Mouse (Mus musculus): ENCODE measurements around the gene Slc12a8. TPM values are rescaled to one million over a fixed set of nuclear protein-coding genes. Genes with fewer than 3 reads are reported as not detected.
A peak's percentile ranks its signal among the peaks of the same experiment; 100 is the strongest.

Slc12a8 gene
- total RNA-seq, 2 experiments from 2014 or later = 0.48 to 0.87 TPM

DNA sequence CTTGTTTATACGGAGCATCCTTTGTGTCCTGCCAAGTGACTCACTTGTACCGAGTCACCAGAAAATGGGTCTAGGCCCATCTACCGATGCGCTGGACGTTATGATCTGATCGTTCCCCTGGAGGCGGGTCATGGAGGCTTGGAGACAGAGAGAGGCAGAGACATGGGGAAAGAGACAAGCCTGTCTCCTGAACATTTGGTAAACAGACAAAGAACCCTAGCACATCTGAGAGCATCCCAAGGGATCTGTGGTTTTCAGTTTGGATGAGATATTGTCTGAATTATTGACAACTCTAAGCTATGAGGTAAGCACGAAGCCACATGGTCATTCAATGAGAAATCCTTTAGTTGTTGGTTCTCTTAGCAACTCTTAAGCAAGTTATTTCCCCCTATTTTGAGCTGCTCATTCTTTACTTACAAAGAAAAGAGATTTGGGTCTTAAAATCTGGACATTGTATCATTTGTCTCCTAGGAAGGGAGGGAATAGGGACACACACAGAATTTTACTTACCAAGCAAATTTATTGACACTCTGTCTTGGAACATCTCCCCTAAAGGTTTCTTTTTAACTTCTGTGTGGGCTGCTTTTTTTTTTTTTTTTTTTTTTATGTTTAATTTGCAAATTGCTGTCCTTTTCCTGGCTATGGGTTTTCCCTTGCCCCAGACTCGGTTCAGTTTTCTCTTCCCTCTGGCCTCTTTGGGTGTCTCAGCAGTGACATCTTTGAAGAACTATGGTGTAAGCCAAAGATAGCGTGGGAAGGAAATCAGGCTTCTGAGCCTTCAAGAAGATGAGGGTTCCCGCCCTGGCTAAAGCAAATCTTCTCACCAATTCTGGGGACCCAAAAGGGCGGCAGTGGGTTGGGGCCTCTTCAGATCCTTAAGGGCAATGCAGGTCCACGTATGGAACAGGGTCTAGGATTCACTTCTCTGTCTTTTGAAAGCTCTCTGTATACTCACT lies 166.4 kb downstream of the Slc12a8 start:
- intact Hi-C loops (cut with DNase I) = loop anchor here (2.0 kb wide), 1 partner anchor 55 kb away; no protein-coding TSS in a partner anchor
- no peak for DNase-seq (ENCODE audit: low spot score in 2 of 2)

DNA sequence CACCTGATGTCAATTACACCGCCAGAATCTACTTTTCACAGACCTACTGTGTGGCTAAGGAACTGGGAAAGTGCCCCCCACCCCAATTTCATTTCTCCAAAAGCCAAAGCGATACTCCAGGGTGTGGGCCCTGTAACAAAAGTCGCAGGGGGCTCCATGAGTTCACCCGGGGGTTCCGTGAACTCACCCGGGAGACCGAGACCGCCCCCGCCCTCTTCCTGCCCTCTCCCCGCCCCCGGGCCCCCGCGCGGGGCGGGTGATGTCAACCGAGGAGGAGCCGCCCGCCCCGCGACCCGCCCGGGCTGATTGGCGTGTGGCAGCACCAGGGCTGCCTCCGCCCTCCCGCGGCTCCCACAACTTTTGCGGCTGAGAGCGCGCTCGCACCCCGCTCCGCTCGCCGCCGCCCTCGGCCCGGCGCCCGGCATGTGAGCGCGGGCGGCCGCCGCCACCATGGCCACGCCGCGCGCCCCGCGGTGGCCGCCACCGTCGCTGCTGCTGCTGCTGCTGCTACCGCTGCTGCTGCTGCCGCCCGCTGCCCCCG lies 167.1 kb downstream of the Slc12a8 start, which contains the start of gene Heg1:
TSS of gene Heg1 (plus strand) at position 209 of the 541 bp plus-strand sequence.
- intact Hi-C loops (cut with DNase I) = loop anchor here (2.0 kb wide), 1 partner anchor 55 kb away; no protein-coding TSS in a partner anchor

DNA sequence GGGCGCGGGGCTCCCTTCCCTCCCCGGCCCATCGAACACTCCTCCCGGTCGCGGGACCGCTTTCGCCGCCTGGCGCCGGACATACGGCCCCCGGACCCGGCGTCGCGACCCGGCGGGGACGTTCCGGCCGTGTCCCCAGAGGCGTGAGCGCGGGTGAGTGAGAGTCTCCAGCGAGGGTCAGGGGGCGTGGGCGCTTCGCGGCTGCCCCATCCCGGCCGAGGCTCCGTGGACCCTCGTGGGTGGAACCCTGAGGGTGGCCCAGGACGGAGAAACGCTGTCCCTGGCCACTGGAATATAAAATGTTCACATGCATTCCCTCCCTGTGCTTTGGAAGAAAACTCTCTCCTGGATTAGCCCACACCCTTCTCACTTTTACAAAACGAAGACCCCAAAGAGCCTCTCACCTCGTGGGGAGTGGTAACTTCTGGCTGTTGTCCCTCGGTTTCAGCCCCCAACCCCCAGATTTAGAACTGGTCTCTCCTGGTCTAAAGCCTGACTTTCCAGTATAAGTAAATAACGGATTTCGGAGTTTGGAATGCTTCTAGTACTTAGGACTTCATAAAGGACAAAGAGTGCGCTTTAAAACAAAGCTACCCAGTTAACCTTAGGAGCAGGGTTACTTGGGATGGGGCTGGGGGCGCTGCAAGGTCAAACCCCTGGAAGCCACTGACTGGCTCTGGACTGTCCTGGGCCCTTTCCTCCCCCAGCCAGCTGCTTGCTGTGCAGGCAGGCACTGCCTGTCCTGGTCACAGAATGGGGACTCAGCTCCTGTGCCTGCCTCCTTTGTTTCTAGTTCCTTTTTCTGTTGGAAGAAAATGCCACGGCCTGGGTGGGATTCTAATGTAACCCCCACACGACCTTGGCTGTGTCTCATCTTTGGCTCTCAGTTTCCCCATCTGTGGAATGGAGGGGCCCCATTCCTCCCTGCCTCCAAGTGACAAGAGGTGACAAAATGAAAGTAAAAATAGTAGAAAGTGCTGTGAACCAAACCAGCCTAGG lies 167.9 kb downstream of the Slc12a8 start:
- intact Hi-C loops (cut with DNase I) = loop anchor here (2.0 kb wide), 1 partner anchor 54 kb away; no protein-coding TSS in a partner anchor
- no peak for DNase-seq (ENCODE audit: low spot score in 2 of 2)

More for the DNA sequence above, 167.1 kb downstream of the Slc12a8 start, which contains the start of gene Heg1:
- DNase-seq (ENCODE audit: low spot score in 2 of 2) = peak; percentile 53 to 59

DNA sequence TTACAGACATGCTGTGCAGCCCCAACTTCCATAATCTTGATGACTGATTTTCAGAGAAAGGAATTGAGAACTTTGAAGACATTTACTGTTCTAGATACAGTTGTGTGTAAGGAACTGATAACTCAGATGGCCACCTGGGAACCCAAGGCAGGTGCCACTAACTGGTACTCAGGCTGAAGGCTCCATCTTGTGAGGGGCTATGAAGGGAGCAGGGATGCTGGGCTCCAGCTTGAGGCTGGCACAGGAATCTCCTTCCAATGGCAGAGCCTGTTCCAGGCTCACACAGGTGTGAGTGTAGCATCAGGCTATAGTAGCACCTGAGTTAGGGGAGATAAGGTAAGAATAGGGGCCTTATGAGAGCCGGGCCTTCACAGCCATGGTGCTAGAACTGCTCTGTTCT lies 168.9 kb downstream of the Slc12a8 start:
- intact Hi-C loops (cut with DNase I) = no loop called here
- DNase-seq (ENCODE audit: low spot score in 2 of 2) = no peak

DNA sequence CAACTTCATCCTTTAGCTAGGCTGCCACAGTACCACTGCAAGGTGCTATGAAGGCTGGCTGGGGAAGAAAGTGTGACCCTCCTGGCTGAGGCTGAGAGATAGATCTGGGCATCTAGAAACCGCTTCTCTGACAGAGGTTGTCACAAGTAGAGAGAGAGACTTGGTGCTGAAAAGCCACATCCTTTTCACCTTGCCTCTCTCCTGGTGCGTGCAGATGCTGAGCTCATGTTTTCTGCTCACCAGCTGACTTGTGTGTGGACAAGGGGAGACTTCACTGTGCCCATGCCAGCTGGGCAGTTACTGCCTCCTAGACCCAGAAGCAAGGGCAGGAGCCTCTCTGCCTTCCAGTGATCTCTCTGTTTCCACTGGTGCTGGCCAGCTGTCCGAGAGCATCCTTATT lies 170.6 kb downstream of the Slc12a8 start:
- DNase-seq (ENCODE audit: low spot score in 2 of 2) = no peak
- intact Hi-C loops (cut with DNase I) = no loop called here

DNA sequence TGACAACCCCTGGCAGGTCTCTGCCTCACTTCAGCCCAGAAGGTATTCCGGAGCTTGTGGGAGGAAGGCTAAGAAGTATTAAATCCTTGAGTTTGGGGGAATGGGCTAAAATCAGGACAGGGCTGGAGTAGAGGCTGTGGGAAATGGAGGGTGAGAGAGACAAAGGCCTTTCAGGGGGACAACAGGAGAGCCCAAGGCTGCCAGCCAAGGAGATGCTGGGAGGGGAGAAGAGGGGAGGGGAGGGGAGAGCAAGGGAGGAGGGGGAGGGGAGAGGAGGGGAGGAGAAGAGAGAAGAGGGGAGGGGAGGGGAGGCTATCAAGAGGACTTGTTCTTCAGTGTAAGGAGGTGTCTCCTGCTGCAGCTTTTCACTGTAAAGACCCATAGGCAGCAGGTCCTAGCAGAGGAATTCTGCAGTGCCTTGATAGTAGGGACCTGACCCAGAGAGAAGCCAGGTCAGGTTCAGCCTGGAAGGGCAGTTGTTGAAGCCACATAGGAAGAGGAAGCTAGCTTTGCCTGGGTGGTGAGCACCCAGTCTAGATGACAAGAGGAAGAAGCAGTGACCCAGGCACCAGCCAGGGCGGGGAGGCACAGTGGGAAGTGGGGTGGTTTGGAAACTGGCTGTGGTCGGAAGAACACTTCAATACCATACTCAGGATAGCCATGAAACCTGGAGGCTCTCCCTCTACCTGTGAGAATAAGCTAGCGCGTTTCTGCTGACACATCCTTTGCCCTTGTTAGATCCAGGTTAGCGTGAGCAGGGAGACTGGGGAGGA lies 174.0 kb downstream of the Slc12a8 start:
- intact Hi-C loops (cut with DNase I) = no loop called here
- no peak for DNase-seq (ENCODE audit: low spot score in 2 of 2)

DNA sequence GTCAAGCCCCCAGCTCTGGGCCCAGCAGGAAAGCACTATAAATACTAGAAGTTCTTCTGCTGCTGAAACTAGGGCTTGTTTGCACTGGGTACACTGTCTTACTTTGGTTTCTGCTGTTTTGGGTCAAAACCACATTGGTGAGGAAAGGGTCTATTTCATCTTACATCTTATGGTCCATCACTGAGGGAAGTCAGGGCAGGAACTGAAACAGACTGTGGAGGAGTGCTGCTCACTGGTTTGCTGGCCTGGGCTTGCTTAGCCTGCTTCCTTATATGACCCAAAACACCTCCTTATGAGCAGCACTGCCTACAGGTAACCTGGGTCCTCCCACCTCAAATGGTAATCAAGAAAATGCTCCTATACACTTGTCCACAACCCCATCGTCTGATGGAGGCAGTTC lies 176.4 kb downstream of the Slc12a8 start:
- DNase-seq (ENCODE audit: low spot score in 2 of 2) = no peak
- intact Hi-C loops (cut with DNase I) = no loop called here

DNA sequence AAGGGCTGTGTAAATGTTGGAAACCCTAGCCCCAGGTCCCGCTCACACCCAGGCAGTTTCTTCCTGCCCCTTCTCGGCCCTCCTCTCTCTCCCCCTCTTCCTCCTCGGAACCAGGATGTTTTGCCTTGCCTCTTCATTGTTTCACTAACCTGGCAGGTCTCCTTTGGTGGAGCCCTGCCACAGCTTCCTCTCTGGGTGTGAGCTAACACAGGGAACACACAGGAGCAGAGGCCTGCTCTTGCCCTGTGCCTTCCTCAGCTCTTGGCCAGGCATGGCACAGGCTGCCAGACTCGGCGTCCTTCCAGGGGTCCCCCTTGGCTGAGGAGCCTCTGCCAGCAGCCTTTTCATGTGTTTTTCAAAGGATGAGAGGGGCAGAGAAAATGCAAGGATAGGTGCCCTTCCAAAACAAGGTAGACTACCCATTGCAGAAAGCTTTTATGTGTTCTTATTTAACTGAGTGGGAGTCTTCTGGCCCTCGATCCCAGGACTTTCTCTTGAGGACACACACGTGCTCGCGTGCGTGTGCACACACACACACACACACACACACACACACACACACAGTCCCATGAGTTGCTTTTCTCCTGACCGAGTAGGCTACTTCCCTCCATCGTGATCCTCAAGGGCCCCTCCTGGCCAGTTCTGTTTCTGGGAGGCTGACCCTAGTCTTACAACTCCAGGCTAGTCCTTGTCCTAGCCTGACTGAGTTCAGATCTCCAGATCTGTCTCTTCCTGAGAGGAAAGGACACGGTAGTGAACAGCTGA lies 179.9 kb downstream of the Slc12a8 start:
- no peak for DNase-seq (ENCODE audit: low spot score in 2 of 2)
- intact Hi-C loops (cut with DNase I) = no loop called here

DNA sequence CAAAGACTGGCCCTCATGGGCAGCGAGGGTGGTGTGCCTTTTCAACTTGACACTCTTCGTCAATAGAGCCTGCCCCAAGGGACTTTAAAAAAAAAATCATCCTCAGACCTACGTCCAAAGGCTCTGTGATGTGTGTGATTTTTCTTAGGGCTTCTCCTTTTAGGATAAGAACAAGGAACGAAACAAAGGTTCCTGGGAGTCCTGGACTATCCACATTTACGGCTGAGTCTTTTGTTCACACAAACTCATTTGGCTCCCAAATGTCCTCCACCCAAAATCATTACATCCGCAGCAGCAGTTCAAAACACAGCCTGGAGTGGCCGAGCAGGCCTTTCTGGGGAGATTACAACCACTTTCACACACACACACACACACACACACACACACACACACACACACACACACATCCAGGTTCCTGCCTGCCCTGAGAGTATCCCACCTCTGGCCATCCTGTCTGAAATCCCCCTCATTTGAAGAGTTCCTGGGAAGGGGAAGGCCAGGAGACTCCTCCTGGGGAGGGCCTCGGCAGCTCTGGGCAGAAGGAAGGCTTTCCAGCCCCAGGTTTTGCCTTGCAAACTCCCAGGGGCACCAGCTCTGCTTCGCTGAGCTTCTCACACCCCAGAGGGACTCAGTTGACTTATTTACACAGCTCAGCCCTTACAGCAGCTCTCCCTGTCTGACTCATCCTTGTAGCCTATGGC lies 180.6 kb downstream of the Slc12a8 start:
- intact Hi-C loops (cut with DNase I) = no loop called here
- DNase-seq (ENCODE audit: low spot score in 2 of 2) = peak in 1 of 2 experiments; percentile 43

DNA sequence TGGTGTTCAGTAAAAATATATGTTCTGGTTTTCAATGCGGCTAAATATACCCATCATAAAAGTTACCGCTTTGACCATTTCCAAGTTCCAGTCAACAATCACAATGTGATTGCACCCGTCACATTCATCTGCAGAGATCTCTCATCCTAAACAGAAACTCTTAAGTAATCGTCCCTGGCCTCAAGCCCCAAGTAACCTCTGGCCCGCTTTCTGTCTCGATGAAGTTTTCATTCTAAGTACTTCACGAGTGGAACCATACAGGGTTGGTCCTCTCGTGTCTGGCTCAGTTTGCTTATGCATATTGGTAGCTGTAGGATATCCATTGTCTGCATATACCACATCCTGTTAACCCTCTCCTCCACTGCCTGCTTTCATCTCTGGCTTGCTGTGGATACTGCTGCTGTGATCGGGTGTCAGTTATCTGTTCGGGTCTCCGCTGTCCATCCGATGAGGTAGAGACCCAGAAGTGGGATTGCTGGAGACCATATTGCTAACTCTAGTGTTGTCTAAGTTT lies 181.2 kb downstream of the Slc12a8 start:
- intact Hi-C loops (cut with DNase I) = no loop called here
- no peak for DNase-seq (ENCODE audit: low spot score in 2 of 2)

DNA sequence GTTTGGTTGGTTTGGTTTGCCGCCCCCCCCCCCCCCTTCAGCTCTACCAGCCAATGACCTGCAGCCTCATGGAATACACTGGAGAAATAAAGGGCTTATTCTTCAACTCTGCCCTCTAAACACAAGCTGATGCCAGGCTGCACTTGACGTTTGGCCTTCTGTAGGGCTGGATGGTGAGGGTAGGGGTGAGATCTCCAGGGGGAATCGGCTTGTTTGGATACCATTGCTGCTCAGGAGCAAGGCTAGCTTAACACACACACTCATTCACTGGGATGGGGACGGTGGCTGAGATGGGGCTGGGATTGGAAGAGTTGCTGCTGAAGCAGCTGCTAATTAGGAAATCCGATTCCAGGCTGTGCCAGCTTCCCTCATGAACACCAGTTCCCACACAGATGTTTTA lies 183.5 kb downstream of the Slc12a8 start:
- DNase-seq (ENCODE audit: low spot score in 2 of 2) = no peak
- intact Hi-C loops (cut with DNase I) = no loop called here

DNA sequence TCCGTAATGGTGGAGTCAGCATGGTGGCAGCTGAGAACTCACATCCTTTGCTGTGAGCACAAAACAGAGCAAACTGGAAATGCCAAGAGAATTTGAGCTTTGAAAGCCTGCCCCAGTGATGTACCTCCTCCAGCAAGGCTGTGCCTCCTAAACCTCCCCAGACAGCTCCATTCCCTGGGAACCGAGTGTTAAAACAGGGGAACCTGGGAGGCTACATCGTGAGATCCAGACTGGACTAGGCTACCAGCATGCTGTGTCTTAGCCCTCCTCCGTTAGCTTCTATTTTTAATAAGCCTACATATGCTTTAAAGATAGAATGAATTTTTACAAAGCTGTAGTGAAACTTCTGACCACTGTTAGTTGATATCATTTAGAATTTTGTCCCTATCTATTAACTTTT lies 184.7 kb downstream of the Slc12a8 start:
- DNase-seq (ENCODE audit: low spot score in 2 of 2) = peak in 1 of 2 experiments; percentile 56
- intact Hi-C loops (cut with DNase I) = no loop called here

DNA sequence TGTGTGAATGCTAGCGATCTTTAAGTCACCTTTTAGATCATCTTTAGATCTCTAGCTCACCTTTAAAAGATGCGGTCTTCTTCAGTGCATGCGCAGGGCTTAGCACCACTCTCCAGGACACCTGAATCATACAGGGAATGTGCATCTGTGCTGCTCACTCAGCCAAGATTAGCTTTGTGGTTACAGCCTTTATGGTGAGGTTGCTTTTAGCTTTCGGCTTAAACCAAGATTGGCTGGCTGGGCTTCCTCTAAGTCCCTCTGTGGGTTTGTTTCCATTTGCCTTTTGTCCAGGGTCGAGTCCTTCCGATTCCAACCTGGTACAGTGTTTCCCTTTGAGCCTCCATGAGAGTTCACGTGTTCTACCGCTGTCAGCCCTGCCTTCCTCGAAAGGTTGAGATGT lies 187.2 kb downstream of the Slc12a8 start:
- intact Hi-C loops (cut with DNase I) = no loop called here
- DNase-seq (ENCODE audit: low spot score in 2 of 2) = no peak

DNA sequence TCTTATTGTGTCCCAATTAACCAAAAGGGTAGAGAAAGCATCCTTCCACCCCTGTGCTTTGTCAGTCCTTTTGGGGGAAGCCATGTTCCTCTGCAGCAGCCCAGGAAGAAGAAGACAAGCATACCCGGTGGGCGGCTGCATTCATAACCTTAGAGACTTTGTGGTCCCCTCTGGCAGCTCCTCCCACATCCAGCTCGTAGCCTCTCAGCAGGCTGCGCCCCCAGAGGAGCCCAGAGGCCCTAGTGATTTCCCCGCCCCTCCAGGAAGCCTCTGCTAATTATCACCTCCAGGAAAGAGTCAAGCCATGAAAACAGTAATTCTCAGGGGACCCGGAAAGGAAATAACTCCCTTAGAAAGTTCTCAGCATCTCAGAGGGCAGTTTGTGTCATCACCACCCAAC lies 188.1 kb downstream of the Slc12a8 start:
- intact Hi-C loops (cut with DNase I) = no loop called here

DNA sequence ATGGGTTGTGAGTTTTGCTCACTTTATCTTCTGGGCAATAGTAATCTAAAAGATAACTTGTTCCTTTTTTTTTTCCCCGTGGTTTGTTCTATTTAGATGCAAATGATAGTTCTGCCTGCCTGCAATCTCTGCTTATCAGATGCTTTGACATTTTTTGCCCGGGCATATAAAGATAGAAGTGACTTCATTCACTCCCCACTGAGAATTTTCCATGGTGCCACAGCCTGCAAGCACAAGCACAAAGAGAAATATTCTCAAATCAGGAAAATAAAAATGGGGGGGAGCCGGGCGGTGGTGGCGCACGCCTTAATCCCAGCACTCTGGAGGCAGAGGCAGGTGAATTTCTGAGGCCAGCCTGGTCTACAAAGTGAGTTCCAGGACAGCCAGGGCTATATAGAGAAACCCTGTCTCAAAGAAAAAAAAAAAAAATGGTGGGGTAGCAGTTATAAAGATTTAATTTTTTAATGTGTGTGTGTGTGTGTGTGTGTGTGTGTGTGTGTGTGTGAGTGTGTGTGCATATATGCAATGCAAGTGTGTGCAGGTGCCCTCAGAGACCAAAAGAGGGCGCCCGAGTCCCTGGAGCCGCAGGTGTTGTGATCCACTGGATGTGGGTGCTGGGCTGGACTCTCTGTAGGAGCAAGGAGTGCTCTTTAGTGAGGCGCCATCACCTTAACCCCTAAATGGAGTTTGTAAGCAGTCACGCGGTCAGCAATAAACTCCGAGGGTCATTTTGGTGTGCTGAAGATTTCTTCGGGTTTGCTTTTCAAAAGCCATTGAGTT lies 189.2 kb downstream of the Slc12a8 start:
- no peak for DNase-seq (ENCODE audit: low spot score in 2 of 2)
- intact Hi-C loops (cut with DNase I) = no loop called here

More for the DNA sequence above, 188.1 kb downstream of the Slc12a8 start:
- no peak for DNase-seq (ENCODE audit: low spot score in 2 of 2)

DNA sequence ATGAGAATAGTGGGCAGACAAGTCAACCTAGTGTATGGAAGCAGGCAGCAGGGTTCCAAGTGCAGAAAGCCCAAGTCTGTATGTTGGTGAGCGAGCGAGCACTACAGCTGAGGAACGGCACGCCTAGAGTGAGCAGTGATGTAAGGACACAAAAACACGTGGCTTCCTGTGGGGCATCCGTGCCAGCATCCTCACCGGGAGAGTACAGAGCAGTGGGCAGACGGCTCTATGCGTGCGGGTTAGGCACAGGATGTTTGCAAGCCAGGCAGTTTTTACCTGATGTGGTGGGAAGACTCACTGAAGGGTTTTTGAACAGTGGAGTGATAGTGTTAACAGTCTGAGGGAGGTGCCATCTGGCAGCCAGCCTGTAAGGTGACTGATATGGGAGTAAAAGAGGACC lies 190.9 kb downstream of the Slc12a8 start:
- intact Hi-C loops (cut with DNase I) = no loop called here
- no peak for DNase-seq (ENCODE audit: low spot score in 2 of 2)
